Comparison of ENCODE assay signal across 8 mouse cellular contexts in the genomic region with DNA sequence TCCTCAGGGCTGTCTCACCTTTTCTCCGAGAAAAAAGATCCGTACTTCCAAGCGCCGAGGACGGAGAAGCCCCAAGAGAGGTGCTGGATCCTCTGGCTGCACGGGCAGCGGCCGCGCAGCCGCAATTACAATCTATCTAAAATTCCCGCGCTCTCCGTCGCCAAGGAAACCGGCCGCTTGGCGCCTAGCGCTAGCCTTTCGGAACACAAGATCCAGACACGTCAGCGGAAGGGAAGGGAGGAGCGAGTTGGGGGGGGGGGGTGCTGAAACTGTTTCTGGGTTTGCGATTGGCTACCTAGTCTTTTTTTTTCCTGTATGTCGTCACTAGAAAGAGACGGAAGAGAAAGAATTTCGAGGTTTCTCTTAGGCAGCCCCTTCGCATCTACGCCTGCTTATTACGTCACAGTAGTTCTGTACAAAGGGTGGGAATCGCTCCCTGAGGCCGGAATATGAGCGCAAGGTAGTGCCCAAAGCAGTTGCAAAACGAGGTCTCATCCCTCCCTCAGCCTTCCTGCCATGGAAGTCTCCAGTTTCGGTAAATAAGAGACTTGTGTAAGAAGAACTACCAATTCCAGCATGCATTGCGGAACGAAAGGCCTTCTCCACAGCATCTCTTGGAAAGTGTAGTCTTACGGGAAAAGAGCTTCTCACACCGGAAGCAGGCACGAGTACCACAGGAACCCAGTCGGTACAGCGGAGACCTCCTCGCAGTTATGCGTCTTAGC. TPM values are rescaled to one million over a fixed set of nuclear protein-coding genes. Genes with fewer than 3 reads are reported as not detected.
DNase-seq lines count a peak whose midpoint lies in the region; ATAC-seq and TF ChIP-seq lines count a peak whose summit lies in the region.

A gene (minus strand): TSS at position 205 of the 725 bp plus-strand sequence.
A gene (plus strand): TSS at position 399 of the 725 bp plus-strand sequence.

- peaks cover 22% of the 10 kb centered on the region for H3K36me3 ChIP-seq in embryonic facial prominence, embryonic 13.5 days
- H3K36me3 ChIP-seq in kidney, adult 2 months (ENCODE audit: control insufficient read depth, insufficient read depth, low read length) = no peaks in the 10 kb centered on the region; the same call in 1 of the 2 replicates
- H3K36me3 ChIP-seq in limb, embryonic 12.5 days = peaks cover 41% of the 10 kb centered on the region
- H3K36me3 ChIP-seq in midbrain, embryonic 15.5 days (replicated peaks) = peaks cover 6% of the 10 kb centered on the region; the same call in 1 of the 2 replicates
- H3K36me3 ChIP-seq in spleen, adult 2 months (ENCODE audit: control insufficient read depth, insufficient read depth, low read length) = peaks cover 6% of the 10 kb centered on the region; the same call in 1 of the 2 replicates

- DNase-seq in 3134 (ENCODE audit: extremely low read depth, insufficient read length, low spot score) = peak; percentile 97
- peak; percentile 93 to 94 for DNase-seq in adrenal gland, postnatal 36 days
- peak; percentile 93 to 97 for DNase-seq in heart, adult 18-20 months
- peak; percentile 95 for DNase-seq in kidney, adult 2 months
- peak; percentile 85 to 98 for DNase-seq in spleen, adult 2 months (ENCODE audit: low read depth in 1 of 2, low spot score in 2 of 2)

- H3K9me3 ChIP-seq in embryonic facial prominence, embryonic 13.5 days = no peaks in the 10 kb centered on the region
- H3K9me3 ChIP-seq in limb, embryonic 12.5 days = no peaks in the 10 kb centered on the region
- H3K9me3 ChIP-seq in midbrain, embryonic 15.5 days = no peaks in the 10 kb centered on the region

- peak within 1 kb of the TSS; percentile 80 for H3K4me2 ChIP-seq in embryonic facial prominence, embryonic 13.5 days
- peak within 1 kb of the TSS; percentile 85 for H3K4me2 ChIP-seq in limb, embryonic 12.5 days
- H3K4me2 ChIP-seq in midbrain, embryonic 15.5 days = peak within 1 kb of the TSS; percentile 78

- WGBS in embryonic facial prominence, embryonic 13.5 days = under 1% methylated on average over 43 of the region's 43 CpGs
- under 1% methylated on average over 43 of the region's 43 CpGs for WGBS in kidney, adult 2 months
- under 1% methylated on average over 43 of the region's 43 CpGs for WGBS in limb, embryonic 12.5 days
- WGBS in midbrain, embryonic 15.5 days = under 1% methylated on average over 43 of the region's 43 CpGs
- under 1% methylated on average over 43 of the region's 43 CpGs for WGBS in spleen, adult 2 months

- H3K4me3 ChIP-seq in embryonic facial prominence, embryonic 13.5 days = peak within 1 kb of the TSS; percentile 82
- H3K4me3 ChIP-seq in kidney, adult 2 months (ENCODE audit: insufficient read depth, low read depth, low read length) = peak within 1 kb of the TSS; percentile 92
- H3K4me3 ChIP-seq in limb, embryonic 12.5 days (replicated peaks) = peak within 1 kb of the TSS; percentile 77
- H3K4me3 ChIP-seq in midbrain, embryonic 15.5 days = peak within 1 kb of the TSS; percentile 78
- peak within 1 kb of the TSS; percentile 91 for H3K4me3 ChIP-seq in spleen, adult 2 months (ENCODE audit: extremely low read depth, insufficient read depth, insufficient read length)

- ATAC-seq in embryonic facial prominence, embryonic 13.5 days (ENCODE audit: insufficient number of reproducible peaks, insufficient read depth, low FRiP score, low TSS enrichment, low read depth) = peak; percentile 79
- ATAC-seq in limb, embryonic 12.5 days (ENCODE audit: insufficient number of reproducible peaks, insufficient read depth, low FRiP score, low TSS enrichment, low read depth) = peak; percentile 84
- peak; percentile 87 for ATAC-seq in midbrain, embryonic 15.5 days (replicated peaks)

- H3K27me3 ChIP-seq in embryonic facial prominence, embryonic 13.5 days = no peaks in the 10 kb centered on the region
- no peaks in the 10 kb centered on the region for H3K27me3 ChIP-seq in kidney, adult 2 months (replicated peaks; ENCODE audit: control insufficient read depth, insufficient read depth, low read length)
- H3K27me3 ChIP-seq in limb, embryonic 12.5 days = no peaks in the 10 kb centered on the region
- H3K27me3 ChIP-seq in midbrain, embryonic 15.5 days (replicated peaks) = no peaks in the 10 kb centered on the region
- no peaks in the 10 kb centered on the region for H3K27me3 ChIP-seq in spleen, adult 2 months (ENCODE audit: control insufficient read depth, insufficient read depth, low read length)

- TF ChIP-seq CTCF in kidney, adult 2 months (conservative IDR thresholded peaks at IDR 0.05; ENCODE audit: insufficient read depth, insufficient read length, low read depth, low read length) = no peak
- TF ChIP-seq CTCF in spleen, adult 2 months (IDR thresholded peaks at IDR 0.05; ENCODE audit: extremely low read depth, insufficient read depth, insufficient read length, insufficient replicate concordance) = no peak

- no peak for TF ChIP-seq POLR2A in kidney, adult 2 months (IDR thresholded peaks at IDR 0.05; ENCODE audit: low read depth, low read length)
- TF ChIP-seq POLR2A in spleen, adult 2 months (IDR thresholded peaks at IDR 0.05; ENCODE audit: low read depth, low read length) = no peak

- peak within 1 kb of the TSS; percentile 90 for H3K27ac ChIP-seq in embryonic facial prominence, embryonic 13.5 days
- H3K27ac ChIP-seq in kidney, adult 2 months (ENCODE audit: insufficient read depth, low read depth, low read length) = peak within 1 kb of the TSS; percentile 100
- H3K27ac ChIP-seq in limb, embryonic 12.5 days = peak within 1 kb of the TSS; percentile 89
- H3K27ac ChIP-seq in midbrain, embryonic 15.5 days = peak within 1 kb of the TSS; percentile 97
- H3K27ac ChIP-seq in spleen, adult 2 months (ENCODE audit: insufficient read depth, low read length) = peak within 1 kb of the TSS; percentile 99

- peak within 1 kb of the TSS; percentile 89 for H3K9ac ChIP-seq in embryonic facial prominence, embryonic 13.5 days
- H3K9ac ChIP-seq in limb, embryonic 12.5 days (replicated peaks) = peak within 1 kb of the TSS; percentile 80
- H3K9ac ChIP-seq in midbrain, embryonic 15.5 days = peak within 1 kb of the TSS; percentile 85

- H3K4me1 ChIP-seq in embryonic facial prominence, embryonic 13.5 days = peaks cover 24% of the 10 kb centered on the region
- H3K4me1 ChIP-seq in kidney, adult 2 months (ENCODE audit: control insufficient read depth, insufficient read depth, low read length) = no peaks in the 10 kb centered on the region; the same call in 1 of the 2 replicates
- peaks cover 28% of the 10 kb centered on the region for H3K4me1 ChIP-seq in limb, embryonic 12.5 days (replicated peaks)
- peaks cover 39% of the 10 kb centered on the region for H3K4me1 ChIP-seq in midbrain, embryonic 15.5 days
- no peaks in the 10 kb centered on the region for H3K4me1 ChIP-seq in spleen, adult 2 months (ENCODE audit: control insufficient read depth, insufficient read depth, insufficient read length)

RNA-seq across cellular contexts. Expression of the first gene that starts in this region (rescaled TPM):
- total RNA-seq in adrenal gland, postnatal 36 days (2021) = 1 to 10 TPM; 2.4 to 2.9 TPM
- polyA plus RNA-seq in embryonic facial prominence, embryonic 13.5 days (2015; fragmentation: Nextera tagmentation; extraction: Ambion mirVana) = 10.6 and 14.8 TPM in 2 replicates
- total RNA-seq in heart, adult 18-20 months (2021) = under 1 TPM; 0.27 to 0.31 TPM
- polyA plus RNA-seq in kidney, adult 2 months (2012; rRNA removed) = 0.12 and 0.16 TPM in 2 replicates
- polyA plus RNA-seq in limb, embryonic 12.5 days (2016; fragmentation: Nextera tagmentation; extraction: Ambion mirVana) = 19.0 and 21.0 TPM in 2 replicates
- 1.5 and 2.8 TPM in 2 replicates for polyA plus RNA-seq in midbrain, embryonic 15.5 days (2015; fragmentation: Nextera tagmentation; extraction: Ambion mirVana)
- 1.2 and 1.5 TPM in 2 replicates for polyA plus RNA-seq in spleen, adult 2 months (2012; rRNA removed)

RNA-seq across cellular contexts. Expression of the second gene that starts in this region (rescaled TPM):
- total RNA-seq in adrenal gland, postnatal 36 days (2021) = 100 to 1,000 TPM; 128 to 134 TPM
- polyA plus RNA-seq in embryonic facial prominence, embryonic 13.5 days (2015; fragmentation: Nextera tagmentation; extraction: Ambion mirVana) = 77.1 and 80.7 TPM in 2 replicates
- total RNA-seq in heart, adult 18-20 months (2021) = 100 to 1,000 TPM in 1 of 2 experiments, 10 to 100 TPM in 1; 94.7 to 131 TPM
- 107 and 134 TPM in 2 replicates for polyA plus RNA-seq in kidney, adult 2 months (2012; rRNA removed)
- 81.6 and 83.8 TPM in 2 replicates for polyA plus RNA-seq in limb, embryonic 12.5 days (2016; fragmentation: Nextera tagmentation; extraction: Ambion mirVana)
- polyA plus RNA-seq in midbrain, embryonic 15.5 days (2015; fragmentation: Nextera tagmentation; extraction: Ambion mirVana) = 102 and 103 TPM in 2 replicates
- 66.6 and 68.8 TPM in 2 replicates for polyA plus RNA-seq in spleen, adult 2 months (2012; rRNA removed)

Comparison
In these comparisons a context has a peak if more than half of its experiments do, and no peak if none do; other contexts are left out.
1. Peak in every context shown above with its lines: DNase-seq, ATAC-seq, H3K4me3 ChIP-seq and H3K27ac ChIP-seq.